Mouse (Mus musculus) CH12.LX (cell line): ENCODE measurements around the gene Gli2. TPM values are rescaled to one million over a fixed set of nuclear protein-coding genes. Genes with fewer than 3 reads are reported as not detected.

Experiments used
- DNase-seq: peaks from one replicate; pipeline ENCODE4 v3.0.0-alpha.2; 2013; ENCODE audit errors: extremely low read depth
- H3K27ac ChIP-seq: 2 replicates; pipeline ENCODE4 v1.5.1; 2012; ENCODE audit warnings: low read depth, mild to moderate bottlenecking, control low read depth, moderate library complexity; ENCODE audit not compliant: insufficient read depth
- H3K27me3 ChIP-seq: replicated peaks from 2 replicates; pipeline ENCODE3; 2012; ENCODE audit warnings: inconsistent platforms
- H3K36me3 ChIP-seq, 2 experiments: replicated peaks in 1 of 2; 2 replicates each; pipeline versions ENCODE3 to v1.6.1; 2012; ENCODE audit warnings: inconsistent platforms in 1 of 2, low read length in 1 of 2, mild to moderate bottlenecking in 1 of 2, mixed read lengths in 1 of 2, moderate library complexity in 1 of 2; ENCODE audit not compliant: control insufficient read depth in 1 of 2, insufficient read depth in 1 of 2
- H3K4me1 ChIP-seq, 2 experiments: 2 replicates each; pipeline ENCODE4 v1.6.1; 2012; ENCODE audit warnings: inconsistent platforms in 1 of 2, moderate library complexity in 1 of 2; ENCODE audit not compliant: insufficient read depth in 2 of 2, control insufficient read depth in 1 of 2
- H3K4me2 ChIP-seq: 2 replicates; pipeline ENCODE4 v1.6.1; 2012; ENCODE audit warnings: low read depth, mild to moderate bottlenecking, control low read depth; ENCODE audit not compliant: poor library complexity, insufficient read depth, severe bottlenecking
- H3K4me3 ChIP-seq, 3 experiments: fragments of 150-350 bp in 1 of 3; sonication (generic) in 1 of 3; replicated peaks in 1 of 3; 2 replicates each; pipeline versions ENCODE3 to v1.5.1; 2011 to 2012; ENCODE audit warnings: low read depth in 2 of 3, low read length in 2 of 3, mild to moderate bottlenecking in 2 of 3, moderate library complexity in 2 of 3, control low read depth in 1 of 3, improper control_type of control experiment in 1 of 3, inconsistent platforms in 1 of 3, mixed read lengths in 1 of 3; ENCODE audit not compliant: poor library complexity in 1 of 3
- H3K79me2 ChIP-seq: replicated peaks from 2 replicates; pipeline ENCODE4 v1.6.1; 2012; ENCODE audit warnings: mild to moderate bottlenecking, moderate library complexity; ENCODE audit not compliant: control insufficient read depth, poor library complexity, insufficient read depth, severe bottlenecking; ENCODE audit errors: extremely low read depth
- H3K9ac ChIP-seq: 2 replicates; pipeline ENCODE4 v1.6.1; 2012; ENCODE audit warnings: low read depth, mild to moderate bottlenecking, control low read depth, moderate library complexity; ENCODE audit not compliant: insufficient read depth
- H3K9me3 ChIP-seq: replicated peaks from 2 replicates; pipeline ENCODE3; 2012; ENCODE audit warnings: low read length, inconsistent platforms, mixed read lengths
- BHLHE40 ChIP-seq: IDR thresholded peaks from 2 replicates; pipeline ENCODE4 v1.6.1; 2011; ENCODE audit warnings: mild to moderate bottlenecking, low read depth, low read length, improper control_type of control experiment
- CHD1 ChIP-seq: IDR thresholded peaks from 2 replicates; pipeline ENCODE4 v1.6.1; 2012; ENCODE audit warnings: low read depth, low read length, improper control_type of control experiment, inconsistent platforms
- CHD2 ChIP-seq: IDR thresholded peaks from 2 replicates; pipeline ENCODE4 v1.6.1; 2011; ENCODE audit warnings: low read length, improper control_type of control experiment
- ELF1 ChIP-seq: IDR thresholded peaks from 2 replicates; pipeline ENCODE4 v1.6.1; 2014; ENCODE audit warnings: low read depth, mild to moderate bottlenecking, inconsistent platforms, low read length, improper control_type of control experiment
- EP300 ChIP-seq: IDR thresholded peaks from 2 replicates; pipeline ENCODE4 v1.6.1; 2011; ENCODE audit warnings: low read length, improper control_type of control experiment
- HCFC1 ChIP-seq: IDR thresholded peaks from 2 replicates; pipeline ENCODE4 v1.6.1; 2012; ENCODE audit warnings: low read depth, mild to moderate bottlenecking, inconsistent platforms, low read length, improper control_type of control experiment
- IRF4 ChIP-seq: IDR thresholded peaks from 2 replicates; pipeline ENCODE4 v1.6.1; 2014; ENCODE audit warnings: low read depth, mild to moderate bottlenecking, inconsistent platforms, low read length, improper control_type of control experiment
- JUN ChIP-seq: IDR thresholded peaks from 2 replicates; pipeline ENCODE4 v1.6.1; 2011; ENCODE audit warnings: low read depth, mild to moderate bottlenecking, low read length, improper control_type of control experiment, moderate library complexity; ENCODE audit not compliant: insufficient read depth
- KAT2A ChIP-seq: IDR thresholded peaks from 2 replicates; pipeline ENCODE4 v1.6.1; 2012; ENCODE audit warnings: low read length, improper control_type of control experiment, inconsistent platforms; ENCODE audit not compliant: insufficient replicate concordance
- MXI1 ChIP-seq: IDR thresholded peaks from 2 replicates; pipeline ENCODE4 v1.6.1; 2011; ENCODE audit warnings: mild to moderate bottlenecking, low read depth, low read length, improper control_type of control experiment
- MYC ChIP-seq: IDR thresholded peaks from 2 replicates; pipeline ENCODE4 v1.6.1; 2011; ENCODE audit warnings: low read depth, mild to moderate bottlenecking, improper control_type of control experiment, low read length
- NELFE ChIP-seq: IDR thresholded peaks from 2 replicates; pipeline ENCODE4 v1.6.1; 2011; ENCODE audit warnings: low read depth, low read length, improper control_type of control experiment
- NRF1 ChIP-seq: IDR thresholded peaks from 2 replicates; pipeline ENCODE4 v1.6.1; 2014; ENCODE audit warnings: low read depth, mild to moderate bottlenecking, inconsistent platforms, low read length, improper control_type of control experiment, moderate library complexity
- PAX5 ChIP-seq: IDR thresholded peaks from 2 replicates; pipeline ENCODE4 v1.6.1; 2012; ENCODE audit warnings: low read length, inconsistent platforms, mixed read lengths
- POLR2A ChIP-seq: IDR thresholded peaks from 2 replicates; pipeline ENCODE4 v1.6.1; 2011; ENCODE audit warnings: low read depth, mild to moderate bottlenecking, improper control_type of control experiment, low read length
- RAD21 ChIP-seq: IDR thresholded peaks from 2 replicates; pipeline ENCODE4 v1.6.1; 2011; ENCODE audit warnings: low read depth, mild to moderate bottlenecking, low read length, improper control_type of control experiment, moderate library complexity
- SIN3A ChIP-seq: IDR thresholded peaks from 2 replicates; pipeline ENCODE4 v1.6.1; 2012; ENCODE audit warnings: low read length, improper control_type of control experiment, inconsistent platforms
- TBP ChIP-seq: conservative IDR thresholded peaks from 2 replicates; pipeline ENCODE4 v1.6.1; 2011; ENCODE audit warnings: low read depth, low read length, improper control_type of control experiment
- TCF12 ChIP-seq: IDR thresholded peaks from 2 replicates; pipeline ENCODE4 v1.6.1; 2014; ENCODE audit warnings: low read depth, mild to moderate bottlenecking, inconsistent platforms, low read length, improper control_type of control experiment
- ZC3H11A ChIP-seq: IDR thresholded peaks from 2 replicates; pipeline ENCODE4 v1.6.1; 2012; ENCODE audit warnings: low read depth, mild to moderate bottlenecking, inconsistent platforms, low read length, improper control_type of control experiment
- dilution Hi-C: fragments of 300-500 bp; cut with MboI; formaldehyde crosslinking; loops from 2 replicates; pipeline ENCODE4 v1.14.3; 2020; ENCODE audit warnings: low sequenced_read_pairs; ENCODE audit not compliant: extremely low pct_unique_long_range_greater_than_20kb, extremely low pct_ligation_motif_present
- in situ Hi-C: fragments of 300-500 bp; cut with MboI; formaldehyde crosslinking; loops from 3 replicates; pipeline ENCODE4 v1.14.3; 2019; ENCODE audit warnings: low sequenced_read_pairs, low pct_ligation_motif_present, low pct_unique_long_range_greater_than_20kb, mixed read lengths
- polyA plus RNA-seq: library from polyadenylated mRNA; unstranded; fragments of >175 nt; gene quantifications from 2 replicates; pipeline ENCODE4 v1.2.1, GENCODE M21; 2012; ENCODE audit warnings: low read depth; ENCODE audit not compliant: insufficient read length
- total RNA-seq, 2 experiments: library from RNA; depleted of rRNA; stranded (reverse); fragments of 300-350 nt in 1 of 2; fragments of >200 nt in 1 of 2; gene quantifications; 2 replicates each; pipeline ENCODE4 v1.2.3; 2012 to 2014

The Gli2 gene
- total and polyA plus RNA-seq, 3 experiments, result not detected

GRCm38 (mm10) chr1:119074910-119075309 lies 21.5 kb upstream of the Gli2 start:
- H3K79me2 ChIP-seq, result no peaks in the 10 kb centered on the region
- in situ Hi-C loops (loop anchor here (25.0 kb wide), 1 partner anchor 412 kb away; no protein-coding TSS in a partner anchor), dilution Hi-C loops (no loop called here)
- H3K4me2 ChIP-seq, result no peak overlapping the region
- no peak overlapping the region for H3K4me3 ChIP-seq
- no peak overlapping the region for H3K27ac ChIP-seq
- no peak overlapping the region for H3K9ac ChIP-seq
- TF ChIP-seq CHD1 (no peak), MYC (no peak), ZC3H11A (no peak), BHLHE40 (no peak), TBP (no peak), ELF1 (no peak), KAT2A (no peak), EP300 (no peak), TCF12 (no peak), JUN (no peak), POLR2A (no peak), NRF1 (no peak)
- no peaks in the 10 kb centered on the region for H3K27me3 ChIP-seq
- no peaks in the 10 kb centered on the region for H3K36me3 ChIP-seq
- DNase-seq, result no peak
- no peaks in the 10 kb centered on the region for H3K4me1 ChIP-seq
- H3K9me3 ChIP-seq, result peaks cover 82% of the 10 kb centered on the region

- dilution Hi-C loops, result no loop called here
- Histone ChIP-seq H3K4me1 (no peaks in the 10 kb centered on the region), H3K9ac (no peak overlapping the region), H3K79me2 (no peaks in the 10 kb centered on the region), H3K36me3 (no peaks in the 10 kb centered on the region), H3K27me3 (no peaks in the 10 kb centered on the region), H3K9me3 (peaks cover 74% of the 10 kb centered on the region), H3K4me3 (no peak overlapping the region), H3K4me2 (no peak overlapping the region), H3K27ac (no peak overlapping the region)
- TF ChIP-seq HCFC1 (no peak), NELFE (no peak), IRF4 (no peak), CHD2 (no peak), PAX5 (no peak), CHD1 (no peak), RAD21 (no peak), MYC (no peak), SIN3A (no peak), KAT2A (no peak), JUN (no peak), NRF1 (no peak), TCF12 (no peak), MXI1 (no peak)
- DNase-seq, result no peak
- in situ Hi-C loops, result no loop called here
These were observed 20.5 kb upstream of the Gli2 start for GRCm38 (mm10) chr1:119073876-119074275.
